Mouse (Mus musculus): Measurements from ENCODE around the gene 1700025C18Rik. TPM values are rescaled to one million over a fixed set of nuclear protein-coding genes. Genes with fewer than 3 reads are reported as not detected.
A peak's percentile ranks its signal among the peaks of the same experiment; 100 is the strongest.

The 1700025C18Rik gene
- polyA plus RNA-seq (2012; rRNA removed): not detected in 2 replicates
- not detected in 2 replicates for polyA plus RNA-seq (2014; fragmentation: Nextera tagmentation; extraction: Ambion mirVana)

DNA sequence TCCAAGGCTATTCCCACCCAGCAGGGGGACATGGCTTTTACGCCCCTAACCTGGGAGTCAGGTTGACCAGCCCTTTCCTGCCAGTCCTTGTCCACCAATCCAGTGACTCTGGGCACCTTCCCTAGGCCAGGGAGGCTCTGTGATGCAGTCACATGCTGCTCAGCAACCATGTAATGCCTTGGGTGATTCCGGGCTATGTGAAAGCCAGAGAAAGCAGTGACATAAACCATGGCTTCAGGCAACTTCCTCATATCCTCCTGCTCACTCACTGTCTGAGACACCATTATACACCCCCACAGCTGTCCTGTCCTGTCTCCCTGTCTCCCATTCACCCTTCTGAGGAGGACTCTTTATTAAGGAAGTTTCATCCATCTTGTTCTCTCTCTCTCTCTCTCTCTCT lies at the start of gene 1700025C18Rik:
1700025C18Rik (minus strand) TSS at position 101 of the 400 bp plus-strand sequence.
- Histone ChIP-seq H3K4me3 (replicated peaks; ENCODE audit: low read length) (no peak within 1 kb of the TSS), H3K9ac (ENCODE audit: low read depth, low read length, severe bottlenecking) (no peak within 1 kb of the TSS), H3K9me3 (ENCODE audit: control insufficient read depth, low read length) (no peaks in the 10 kb centered on the region), H3K4me1 (ENCODE audit: control insufficient read depth, insufficient read depth, low read length) (no peaks in the 10 kb centered on the region), H3K4me2 (replicated peaks; ENCODE audit: low read depth, low read length, severe bottlenecking) (no peak within 1 kb of the TSS), H3K27ac (replicated peaks; ENCODE audit: low read depth, low read length) (no peak within 1 kb of the TSS), H3K36me3 (ENCODE audit: control insufficient read depth, insufficient read depth, low read length) (no peaks in the 10 kb centered on the region), H3K27me3 (ENCODE audit: control insufficient read depth, insufficient read depth, low read length) (no peaks in the 10 kb centered on the region)
- WGBS: 78% methylated on average over 2 of the region's 2 CpGs
- DNase-seq (ENCODE audit: low spot score) (no peak), ATAC-seq (ENCODE audit: low FRiP score, low read depth) (no peak)
- no peak for TF ChIP-seq POLR2A (IDR thresholded peaks at IDR 0.05; ENCODE audit: borderline replicate concordance, extremely low read depth, insufficient read depth, insufficient read length)

DNA sequence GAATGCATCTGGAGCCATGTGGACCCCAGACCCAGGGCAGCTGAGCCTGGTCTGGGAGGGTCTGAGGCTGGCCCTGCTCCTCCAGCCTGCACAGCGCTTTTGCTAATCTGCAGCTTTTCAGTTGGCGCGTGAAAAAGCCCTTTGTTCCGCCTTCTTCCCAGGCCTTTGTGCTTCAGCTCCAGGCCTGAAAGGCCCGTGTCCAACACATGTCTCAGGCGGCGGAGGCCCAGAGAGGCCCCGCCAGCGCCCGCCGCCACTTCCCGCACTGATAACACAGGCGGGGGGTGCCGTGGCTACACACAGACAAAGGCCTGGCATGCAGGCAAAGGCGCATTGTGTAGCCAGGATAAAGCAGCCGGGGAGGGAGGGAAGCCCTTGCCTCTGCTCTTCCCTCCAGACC lies 45.5 kb upstream of the 1700025C18Rik start:
- Histone ChIP-seq H3K4me1 (ENCODE audit: control insufficient read depth, insufficient read depth, low read length) (peaks cover 9% of the 10 kb centered on the region), H3K9ac (ENCODE audit: low read depth, low read length, severe bottlenecking) (no peak overlapping the region), H3K4me3 (replicated peaks; ENCODE audit: low read length) (no peak overlapping the region), H3K27ac (replicated peaks; ENCODE audit: low read depth, low read length) (no peak overlapping the region), H3K27me3 (ENCODE audit: control insufficient read depth, insufficient read depth, low read length) (0 out of 2 replicates have a peak, but pooled peaks cover 5% of the 10 kb centered on the region), H3K36me3 (ENCODE audit: control insufficient read depth, insufficient read depth, low read length) (no peaks in the 10 kb centered on the region), H3K9me3 (ENCODE audit: control insufficient read depth, low read length) (no peaks in the 10 kb centered on the region), H3K4me2 (replicated peaks; ENCODE audit: low read depth, low read length, severe bottlenecking) (no peak overlapping the region)
- 30% methylated on average over 16 of the region's 16 CpGs for WGBS
- ATAC-seq (ENCODE audit: low FRiP score, low read depth): no peak
- DNase-seq (ENCODE audit: low spot score): no peak
- TF ChIP-seq POLR2A (IDR thresholded peaks at IDR 0.05; ENCODE audit: borderline replicate concordance, extremely low read depth, insufficient read depth, insufficient read length): no peak

DNA sequence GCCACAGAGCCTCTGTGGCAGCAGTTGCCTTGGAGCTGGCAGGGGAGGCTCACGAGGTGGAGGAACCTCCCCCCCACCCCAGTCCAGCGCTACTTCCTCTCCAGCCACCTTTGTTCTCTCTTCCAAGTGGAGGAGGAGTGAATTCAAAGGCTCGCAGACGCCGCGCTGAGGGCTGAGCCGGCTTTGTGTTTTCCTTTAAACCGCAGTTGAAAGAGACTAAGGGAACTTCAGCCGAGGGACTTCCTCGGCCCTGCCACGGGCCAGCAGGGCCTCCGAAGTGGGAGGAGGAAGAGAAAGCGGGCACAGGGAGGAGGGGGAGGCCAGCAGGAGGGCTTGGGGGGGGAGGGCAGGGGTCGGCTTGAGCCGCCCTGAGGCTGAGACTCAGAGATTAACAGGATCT lies 43.0 kb upstream of the 1700025C18Rik start:
- Histone ChIP-seq H3K4me2 (replicated peaks; ENCODE audit: low read depth, low read length, severe bottlenecking) (peak overlapping the region; percentile 25; the same call in 1 of the 2 replicates), H3K36me3 (ENCODE audit: control insufficient read depth, insufficient read depth, low read length) (no peaks in the 10 kb centered on the region), H3K9ac (ENCODE audit: low read depth, low read length, severe bottlenecking) (no peak overlapping the region), H3K9me3 (ENCODE audit: control insufficient read depth, low read length) (no peaks in the 10 kb centered on the region), H3K4me3 (replicated peaks; ENCODE audit: low read length) (no peak overlapping the region), H3K27ac (replicated peaks; ENCODE audit: low read depth, low read length) (no peak overlapping the region), H3K4me1 (ENCODE audit: control insufficient read depth, insufficient read depth, low read length) (peaks cover 9% of the 10 kb centered on the region), H3K27me3 (ENCODE audit: control insufficient read depth, insufficient read depth, low read length) (0 out of 2 replicates have a peak, but pooled peaks cover 5% of the 10 kb centered on the region)
- no peak for TF ChIP-seq POLR2A (IDR thresholded peaks at IDR 0.05; ENCODE audit: borderline replicate concordance, extremely low read depth, insufficient read depth, insufficient read length)
- no peak for ATAC-seq (ENCODE audit: low FRiP score, low read depth)
- WGBS: 1% methylated on average over 14 of the region's 15 CpGs
- DNase-seq (ENCODE audit: low spot score): no peak

DNA sequence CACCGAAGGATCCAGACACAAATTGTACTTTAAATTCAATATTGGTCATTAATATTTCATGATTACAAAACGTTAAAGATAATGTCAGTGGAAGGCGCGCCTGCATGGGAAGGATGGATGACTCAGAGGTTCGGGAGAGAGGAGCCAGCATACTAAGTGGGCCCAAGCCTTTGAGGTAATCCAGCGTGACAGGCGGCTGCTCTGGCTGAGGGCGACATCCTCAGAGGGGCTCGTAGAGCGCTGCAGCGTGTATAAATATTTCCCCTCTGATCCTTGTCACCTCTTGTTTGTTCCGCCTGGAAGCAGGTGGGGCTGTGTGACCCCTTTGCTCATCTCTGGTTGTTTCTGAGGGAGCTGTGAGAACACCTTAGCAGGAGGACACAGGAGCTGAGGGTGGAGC lies 40.9 kb upstream of the 1700025C18Rik start:
- no peak for ATAC-seq (ENCODE audit: low FRiP score, low read depth)
- 48% methylated on average over 12 of the region's 12 CpGs for WGBS
- Histone ChIP-seq H3K4me1 (ENCODE audit: control insufficient read depth, insufficient read depth, low read length) (peaks cover 3% of the 10 kb centered on the region; the same call in 1 of the 2 replicates), H3K27me3 (ENCODE audit: control insufficient read depth, insufficient read depth, low read length) (0 out of 2 replicates have a peak, but pooled peaks cover 5% of the 10 kb centered on the region), H3K9ac (ENCODE audit: low read depth, low read length, severe bottlenecking) (no peak overlapping the region), H3K4me3 (replicated peaks; ENCODE audit: low read length) (no peak overlapping the region), H3K36me3 (ENCODE audit: control insufficient read depth, insufficient read depth, low read length) (no peaks in the 10 kb centered on the region), H3K4me2 (replicated peaks; ENCODE audit: low read depth, low read length, severe bottlenecking) (no peak overlapping the region), H3K9me3 (ENCODE audit: control insufficient read depth, low read length) (no peaks in the 10 kb centered on the region), H3K27ac (replicated peaks; ENCODE audit: low read depth, low read length) (no peak overlapping the region)
- DNase-seq (ENCODE audit: low spot score): no peak
- TF ChIP-seq POLR2A (IDR thresholded peaks at IDR 0.05; ENCODE audit: borderline replicate concordance, extremely low read depth, insufficient read depth, insufficient read length): no peak

DNA sequence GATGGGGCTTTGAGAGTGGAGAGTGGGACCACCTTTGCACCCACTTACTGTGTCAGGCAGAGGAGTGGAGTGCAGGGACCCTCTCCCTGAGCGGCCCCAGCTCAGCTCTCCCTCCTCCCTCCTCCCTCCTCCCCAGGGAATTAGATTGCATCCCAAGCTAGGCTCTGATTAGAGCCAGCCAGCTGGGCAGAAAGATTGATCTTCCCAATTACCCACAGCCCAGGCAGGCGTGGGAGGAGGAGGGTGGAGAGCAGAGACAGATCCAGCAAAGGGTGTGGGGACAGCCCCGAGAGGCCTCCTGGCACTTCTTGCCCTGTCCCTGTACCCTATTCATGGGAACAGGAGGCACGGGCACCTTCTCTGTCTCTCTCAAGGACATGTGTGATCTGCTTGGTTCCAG lies 38.6 kb upstream of the 1700025C18Rik start:
- Histone ChIP-seq H3K36me3 (ENCODE audit: control insufficient read depth, insufficient read depth, low read length) (no peaks in the 10 kb centered on the region), H3K4me1 (ENCODE audit: control insufficient read depth, insufficient read depth, low read length) (no peaks in the 10 kb centered on the region), H3K27ac (replicated peaks; ENCODE audit: low read depth, low read length) (no peak overlapping the region), H3K4me2 (replicated peaks; ENCODE audit: low read depth, low read length, severe bottlenecking) (no peak overlapping the region), H3K9me3 (ENCODE audit: control insufficient read depth, low read length) (no peaks in the 10 kb centered on the region), H3K27me3 (ENCODE audit: control insufficient read depth, insufficient read depth, low read length) (peaks cover 5% of the 10 kb centered on the region; the same call in 1 of the 2 replicates), H3K4me3 (replicated peaks; ENCODE audit: low read length) (no peak overlapping the region), H3K9ac (ENCODE audit: low read depth, low read length, severe bottlenecking) (no peak overlapping the region)
- no peak for DNase-seq (ENCODE audit: low spot score)
- ATAC-seq (ENCODE audit: low FRiP score, low read depth): no peak
- no peak for TF ChIP-seq POLR2A (IDR thresholded peaks at IDR 0.05; ENCODE audit: borderline replicate concordance, extremely low read depth, insufficient read depth, insufficient read length)
- WGBS: 43% methylated on average over 4 of the region's 4 CpGs

Measured in limb, embryonic 14.5 days (tissue).